Mouse (Mus musculus): Measurements from ENCODE around the gene Mindy4b-ps.

DNA sequence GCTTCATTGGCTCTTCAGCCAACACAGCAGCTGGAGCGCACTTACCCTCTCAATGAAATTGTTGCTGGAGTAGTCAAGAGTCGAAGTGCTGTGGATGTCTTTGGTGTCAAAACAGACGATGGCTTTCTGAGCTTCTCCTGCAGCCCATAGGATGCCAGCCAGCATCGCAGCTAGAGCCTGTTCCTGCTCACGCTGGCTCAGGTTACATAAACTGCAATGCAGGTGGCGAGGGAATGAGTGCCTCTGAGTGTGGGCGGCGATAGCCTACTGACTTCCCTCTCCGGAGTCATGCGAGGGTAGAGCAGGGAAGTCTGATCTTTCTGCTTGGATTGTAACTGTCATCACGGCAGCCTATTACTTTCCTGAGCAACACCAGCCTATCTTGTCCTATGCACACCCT lies 11.8 kb downstream of the Mindy4b-ps start:
- TF ChIP-seq CTCF (IDR thresholded peaks at IDR 0.05; ENCODE audit: extremely low read depth, insufficient read depth, insufficient read length, insufficient replicate concordance) (no peak), POLR2A (IDR thresholded peaks at IDR 0.05; ENCODE audit: low read depth, low read length) (no peak)
